Mouse (Mus musculus) gastrocnemius, postnatal 14 days (tissue): ENCODE data around the gene Gm20736. TPM values are rescaled to one million over a fixed set of nuclear protein-coding genes. Genes with fewer than 3 reads are reported as not detected.
"Not testable (repeated sequence)": the region's sequence is repeated elsewhere in the genome, so short reads cannot be mapped to it uniquely, and the experiment has no call there.

ENCODE experiments used
- DNase-seq: peaks from one replicate; pipeline ENCODE4 v3.0.0; 2021; ENCODE audit warnings: mixed read lengths
- intact Hi-C: fragments of 180-260 bp; cut with DNase I; formaldehyde crosslinking; loops from one replicate; pipeline ENCODE4 v1.15.1; 2025; ENCODE audit warnings: low total_unique reads
- long read RNA-seq, 2 experiments: library from polyadenylated mRNA; stranded (forward); transcript quantifications; one replicate each; pipeline ENCODE4 v2.0.0; 2021
- total RNA-seq, 2 experiments: library from RNA; stranded (reverse); gene quantifications; 2 replicates each; pipeline ENCODE4 v1.2.3; 2021

The Gm20736 gene
- not detected for total RNA-seq
- long read RNA-seq, experiment 1: 0 reads
- long read RNA-seq, experiment 2: 0 reads

DNA sequence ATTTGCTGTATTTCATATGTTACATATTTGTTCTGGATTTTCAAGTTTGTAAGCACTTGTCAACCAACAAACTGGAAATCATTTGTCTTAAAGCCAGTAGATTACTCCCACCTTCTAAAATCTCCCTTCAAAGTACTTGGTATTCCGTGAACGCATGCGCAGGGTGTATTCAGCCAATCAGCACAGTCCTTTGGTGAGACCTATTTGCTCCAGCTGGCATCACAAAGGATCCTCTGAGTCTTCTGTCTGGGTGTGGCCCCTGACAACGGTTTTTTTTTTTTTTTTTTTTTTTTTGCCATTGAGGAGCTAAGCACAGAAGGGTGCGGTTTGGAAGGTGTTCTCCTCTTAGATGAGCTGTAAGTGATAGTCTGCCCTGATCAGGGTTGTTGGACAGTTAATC, at the start of gene Gm20736:
Gene Gm20736 (plus strand): TSS at position 301 of the 400 bp plus-strand sequence.
- DNase-seq, intact Hi-C loops: not testable (repeated sequence)

Other genes starting within 250 kb of the Gm20736 start
- not detected for gene Gm20924, start 170.2 kb upstream of the Gm20736 start, total RNA-seq